Mouse (Mus musculus) cerebellum, adult 2 months (tissue): ENCODE measurements around the gene Agbl4.

Source experiments
- CTCF ChIP-seq: fragments of 200-500 bp; IDR thresholded peaks from 2 replicates; pipeline ENCODE4 v1.5.1; 2011; ENCODE audit warnings: low read depth, mild to moderate bottlenecking, control low read depth, low read length, moderate library complexity, borderline replicate concordance; ENCODE audit not compliant: insufficient read depth
- POLR2A ChIP-seq: fragments of 200-500 bp; IDR thresholded peaks from 2 replicates; pipeline ENCODE4 v1.6.1; 2011; ENCODE audit warnings: low read length, control low read depth, borderline replicate concordance; ENCODE audit not compliant: insufficient read depth

GRCm38 (mm10) chr4:111448586-111448985, 1051.1 kb downstream of the Agbl4 start:
- TF ChIP-seq CTCF: no peak
- no peak for TF ChIP-seq POLR2A
